In genomic region chr13:42684181-42684580, GRCm38 (mm10) we compare ENCODE assay signal across 20 mouse cellular contexts. TPM values are rescaled to one million over a fixed set of nuclear protein-coding genes. Genes with fewer than 3 reads are reported as not detected.
DNase-seq lines count a peak whose midpoint lies in the region; ATAC-seq and TF ChIP-seq lines count a peak whose summit lies in the region.
"Had no signal": no experiment of that assay in that cellular context is flagged by ENCODE, and none has a peak within 500 bp of the region (broad histone marks: within the 10 kb centered on the region; RNA-seq: fewer than 3 reads in every experiment).

No protein-coding gene starts in this region.

- H3K27me3 ChIP-seq in forebrain, postnatal 0 days (ENCODE audit: insufficient read depth, low read length): no peaks in the 10 kb centered on the region
- H3K27me3 ChIP-seq in forebrain, embryonic 10.5 days (ENCODE audit: poor library complexity, severe bottlenecking): peaks cover 15% of the 10 kb centered on the region
- H3K27me3 ChIP-seq: midbrain, embryonic 12.5 days; stomach, embryonic 15.5 days had no signal

- H3K4me2 ChIP-seq in forebrain, postnatal 0 days (ENCODE audit: low read depth): peak overlapping the region; percentile 35
- H3K4me2 ChIP-seq: limb, embryonic 13.5 days; midbrain, embryonic 12.5 days; stomach, embryonic 15.5 days had no signal

- ATAC-seq in forebrain, postnatal 0 days: no peak
- ATAC-seq: activated CD4-positive, CD25-positive, alpha-beta regulatory T cell, adult 4 months; hindbrain, embryonic 16.5 days had no signal

- WGBS in forebrain, postnatal 0 days: 87% methylated on average over 7 of the region's 7 CpGs
- 96% methylated on average over 7 of the region's 7 CpGs for WGBS in forebrain, embryonic 10.5 days

- intact Hi-C loops in left cerebral cortex, adult 2 months (cut with DNase I): loop anchor here (1.0 to 5.0 kb wide), 4 partner anchors 12 to 138 kb away; no protein-coding TSS in a partner anchor
- intact Hi-C loops in heart, postnatal 25 days (cut with DNase I): no loop called here

- no peaks in the 10 kb centered on the region for H3K36me3 ChIP-seq in forebrain, postnatal 0 days (ENCODE audit: insufficient read depth)
- no peaks in the 10 kb centered on the region for H3K36me3 ChIP-seq in forebrain, embryonic 10.5 days (replicated peaks)
- H3K36me3 ChIP-seq: limb, embryonic 13.5 days; midbrain, embryonic 12.5 days; stomach, embryonic 15.5 days had no signal

- no peak for DNase-seq in forebrain, postnatal 0 days
- no peak for DNase-seq in forebrain, embryonic 10.5 days (ENCODE audit: extremely low spot score, low spot score)
- DNase-seq in frontal cortex, postnatal 10 days (ENCODE audit: low spot score in 2 of 2): peak; percentile 55 to 80
- DNase-seq in left cerebral cortex, adult 2 months (ENCODE audit: extremely low spot score in 1 of 2, low spot score in 2 of 2): peak; percentile 75 to 81
- peak; percentile 73 for DNase-seq in right cerebral cortex, postnatal 14 days
- DNase-seq in natural killer cell, adult 2 months (ENCODE audit: low spot score in 2 of 2): no peak
- no peak for DNase-seq in B cell, adult 2 months
- DNase-seq in heart, postnatal 25 days (ENCODE audit: low spot score): no peak
- DNase-seq: adrenal gland, postnatal 36 days; cerebellum, adult 9-11 months; heart, adult 18-20 months; kidney, adult 11 months; kidney, postnatal 25 days; lung, postnatal 36 days; thymus, postnatal 14 days had no signal

- H3K4me1 ChIP-seq in forebrain, postnatal 0 days (ENCODE audit: insufficient read depth): no peaks in the 10 kb centered on the region
- peaks cover 14% of the 10 kb centered on the region for H3K4me1 ChIP-seq in forebrain, embryonic 10.5 days
- H3K4me1 ChIP-seq: limb, embryonic 13.5 days; stomach, embryonic 15.5 days had no signal

- H3K4me3 ChIP-seq in forebrain, postnatal 0 days (ENCODE audit: low read depth, low read length): peak overlapping the region; percentile 5; the same call in 1 of the 2 replicates
- no peak overlapping the region for H3K4me3 ChIP-seq in forebrain, embryonic 10.5 days
- H3K4me3 ChIP-seq in left cerebral cortex, adult 2 months: peak overlapping the region; percentile 53
- H3K4me3 ChIP-seq: limb, embryonic 13.5 days; midbrain, embryonic 12.5 days; stomach, embryonic 15.5 days had no signal

- TF ChIP-seq CTCF in forebrain, postnatal 0 days (IDR thresholded peaks at IDR 0.05; ENCODE audit: low read depth): no peak
- no peak for TF ChIP-seq CTCF in left cerebral cortex, adult 2 months (IDR thresholded peaks at IDR 0.05)

- no peak overlapping the region for H3K9ac ChIP-seq in forebrain, postnatal 0 days
- H3K9ac ChIP-seq: limb, embryonic 13.5 days; midbrain, embryonic 12.5 days; stomach, embryonic 15.5 days had no signal

- H3K9me3 ChIP-seq in forebrain, postnatal 0 days (ENCODE audit: low read length): no peaks in the 10 kb centered on the region
- H3K9me3 ChIP-seq in forebrain, embryonic 10.5 days: no peaks in the 10 kb centered on the region
- H3K9me3 ChIP-seq: limb, embryonic 13.5 days; midbrain, embryonic 12.5 days; stomach, embryonic 15.5 days had no signal

- no peak overlapping the region for H3K27ac ChIP-seq in forebrain, postnatal 0 days (ENCODE audit: low read depth, low read length)
- no peak overlapping the region for H3K27ac ChIP-seq in forebrain, embryonic 10.5 days
- peak overlapping the region; percentile 96 for H3K27ac ChIP-seq in left cerebral cortex, adult 2 months
- H3K27ac ChIP-seq: limb, embryonic 13.5 days; midbrain, embryonic 12.5 days; stomach, embryonic 15.5 days had no signal

RNA-seq across cellular contexts. Expression of gene Phactr1, which starts 3.8 kb away (rescaled TPM):
- total RNA-seq in forebrain, postnatal 0 days (2014; rRNA removed): 82.9 and 84.5 TPM in 2 replicates
- polyA plus RNA-seq in forebrain, postnatal 0 days (2015; fragmentation: Nextera tagmentation; extraction: Ambion mirVana): 93.0 and 106 TPM in 2 replicates
- polyA plus RNA-seq in forebrain, embryonic 10.5 days (2016; fragmentation: Nextera tagmentation; extraction: Ambion mirVana): 4.5 and 5.5 TPM in 2 replicates
- total RNA-seq in left cerebral cortex, adult 2 months (2021): 100 to 1,000 TPM; 453 to 512 TPM
- total RNA-seq in heart, postnatal 25 days (2021): 1 to 10 TPM; 3.4 to 5.1 TPM

Comparison
In these comparisons a context has a peak if more than half of its experiments do, and no peak if none do; other contexts are left out.
1. DNase-seq: peak in frontal cortex, postnatal 10 days (2 of 2), left cerebral cortex, adult 2 months (2 of 2) and right cerebral cortex, postnatal 14 days (single experiment); none in forebrain, postnatal 0 days (single experiment), forebrain, embryonic 10.5 days (single experiment), natural killer cell, adult 2 months (0 of 2), B cell, adult 2 months (0 of 2) and heart, postnatal 25 days (single experiment).
2. RNA of gene Phactr1, which starts 3.8 kb away (total RNA-seq): 453 to 512 TPM in left cerebral cortex, adult 2 months and 82.9 to 84.5 TPM in forebrain, postnatal 0 days; 3.4 to 5.1 TPM in heart, postnatal 25 days; every median in the first group is over 10 times any median in the second.